Mouse (Mus musculus) frontal cortex, adult 2 months (tissue): ENCODE measurements around the gene Gm20388. TPM values are rescaled to one million over a fixed set of nuclear protein-coding genes. Genes with fewer than 3 reads are reported as not detected.
"Not testable (repeated sequence)": the region's sequence is repeated elsewhere in the genome, so short reads cannot be mapped to it uniquely, and the experiment has no call there.

Experiments used
- DNase-seq, 2 experiments: peaks; one replicate each; pipeline ENCODE4 v3.0.0; 2022; ENCODE audit warnings: low spot score in 1 of 2; ENCODE audit errors: extremely low spot score in 1 of 2
- polyA plus RNA-seq: library from polyadenylated mRNA; depleted of rRNA; stranded (reverse); fragments of >200 nt; gene quantifications from 2 replicates; pipeline ENCODE4 v1.2.3, GENCODE M21; 2012

The Gm20388 gene
- polyA plus RNA-seq, 1 experiment: 22.2 TPM

GRCm38 (mm10) chr8:123791845-123792225 lies 3881.2 kb downstream of the Gm20388 start:
- DNase-seq: no peak

GRCm38 (mm10) chr8:123793900-123794299 lies 3883.3 kb downstream of the Gm20388 start:
- DNase-seq: no peak

- no peak for DNase-seq
Observed at GRCm38 (mm10) chr8:123794766-123795165, 3884.1 kb downstream of the Gm20388 start.

- DNase-seq: no peak
Observed at GRCm38 (mm10) chr8:123796758-123797157, 3886.1 kb downstream of the Gm20388 start.

- DNase-seq: no peak
Observed at GRCm38 (mm10) chr8:123797928-123798327, 3887.3 kb downstream of the Gm20388 start.

- no peak for DNase-seq
Observed at GRCm38 (mm10) chr8:123799434-123799833, 3888.8 kb downstream of the Gm20388 start.

- no peak for DNase-seq
Observed at GRCm38 (mm10) chr8:123799885-123800284, 3889.2 kb downstream of the Gm20388 start.

GRCm38 (mm10) chr8:123800867-123801266 lies 3890.2 kb downstream of the Gm20388 start:
- no peak for DNase-seq

GRCm38 (mm10) chr8:123801538-123801937 lies 3890.9 kb downstream of the Gm20388 start:
- no peak for DNase-seq

- DNase-seq: no peak
Observed at GRCm38 (mm10) chr8:123803639-123804038, 3893.0 kb downstream of the Gm20388 start.

GRCm38 (mm10) chr8:123804586-123804985 lies 3893.9 kb downstream of the Gm20388 start:
- DNase-seq: no peak

- no peak for DNase-seq
Observed at GRCm38 (mm10) chr8:123805209-123805717, 3894.6 kb downstream of the Gm20388 start.

- DNase-seq: peak in 1 of 2 experiments; percentile 85
Observed at GRCm38 (mm10) chr8:123805718-123806373, 3895.2 kb downstream of the Gm20388 start, which contains the start of gene Rab4a. Gene Rab4a, plus strand, starts transcription at chr8:123805985.

- DNase-seq: no peak
Observed at GRCm38 (mm10) chr8:123806374-123806935, 3895.8 kb downstream of the Gm20388 start.

GRCm38 (mm10) chr8:123807024-123807431 lies 3896.4 kb downstream of the Gm20388 start:
- no peak for DNase-seq

- no peak for DNase-seq
Observed at GRCm38 (mm10) chr8:123807852-123808573, 3897.4 kb downstream of the Gm20388 start.

GRCm38 (mm10) chr8:123808671-123809070 lies 3898.0 kb downstream of the Gm20388 start:
- no peak for DNase-seq

GRCm38 (mm10) chr8:123809342-123809741 lies 3898.7 kb downstream of the Gm20388 start:
- not testable (repeated sequence) for DNase-seq

GRCm38 (mm10) chr8:123812227-123812626 lies 3901.6 kb downstream of the Gm20388 start:
- DNase-seq: no peak

- DNase-seq: no peak
Observed at GRCm38 (mm10) chr8:123813173-123813891, 3902.7 kb downstream of the Gm20388 start.

GRCm38 (mm10) chr8:123813892-123814266 lies 3903.2 kb downstream of the Gm20388 start:
- no peak for DNase-seq
